Comparison of ENCODE assay signal across 23 mouse cellular contexts in genomic region chr16:86768912-86769311, GRCm38 (mm10).
"Had no signal": no experiment of that assay in that cellular context is flagged by ENCODE, and none has a peak within 500 bp of the region (broad histone marks: within the 10 kb centered on the region; RNA-seq: fewer than 3 reads in every experiment).

No protein-coding gene starts in this region.

- H3K27ac ChIP-seq: kidney, postnatal 0 days; layer of hippocampus, adult 2 months; limb, embryonic 10.5 days; limb, embryonic 13.5 days; liver, embryonic 12.5 days; liver, embryonic 15.5 days; macrophage; midbrain, embryonic 12.5 days; midbrain, embryonic 15.5 days; neural tube, embryonic 15.5 days; stomach, embryonic 15.5 days had no signal

- H3K27me3 ChIP-seq: limb, embryonic 13.5 days; liver, embryonic 12.5 days; liver, embryonic 15.5 days; midbrain, embryonic 12.5 days; midbrain, embryonic 15.5 days; neural tube, embryonic 15.5 days; stomach, embryonic 15.5 days had no signal

- ATAC-seq: liver, embryonic 12.5 days; midbrain, embryonic 15.5 days had no signal

- H3K9me3 ChIP-seq: limb, embryonic 10.5 days; limb, embryonic 13.5 days; liver, embryonic 12.5 days; liver, embryonic 15.5 days; midbrain, embryonic 12.5 days; midbrain, embryonic 15.5 days; neural tube, embryonic 15.5 days; stomach, embryonic 15.5 days had no signal

- H3K4me1 ChIP-seq: liver, embryonic 12.5 days; liver, embryonic 15.5 days; midbrain, embryonic 12.5 days; midbrain, embryonic 15.5 days; neural tube, embryonic 15.5 days; stomach, embryonic 15.5 days had no signal

- H3K36me3 ChIP-seq: limb, embryonic 10.5 days; limb, embryonic 13.5 days; liver, embryonic 12.5 days; liver, embryonic 15.5 days; midbrain, embryonic 12.5 days; midbrain, embryonic 15.5 days; neural tube, embryonic 15.5 days; stomach, embryonic 15.5 days had no signal

- H3K4me3 ChIP-seq: layer of hippocampus, adult 2 months; limb, embryonic 10.5 days; limb, embryonic 13.5 days; liver, embryonic 12.5 days; liver, embryonic 15.5 days; midbrain, embryonic 12.5 days; midbrain, embryonic 15.5 days; myocyte; neural tube, embryonic 15.5 days; stomach, embryonic 15.5 days had no signal

- DNase-seq: kidney, adult 18-20 months; kidney, postnatal 25 days; layer of hippocampus, adult 9-11 months; liver; lung, adult 18-20 months; lung, postnatal 14 days; right cerebral cortex, adult 18-20 months; right cerebral cortex, postnatal 14 days; right cerebral cortex, postnatal 4 days; spleen, adult 18-20 months; thymus, postnatal 36 days had no signal

- H3K4me2 ChIP-seq: limb, embryonic 13.5 days; liver, embryonic 12.5 days; liver, embryonic 15.5 days; midbrain, embryonic 12.5 days; midbrain, embryonic 15.5 days; neural tube, embryonic 15.5 days; stomach, embryonic 15.5 days had no signal

- H3K9ac ChIP-seq: limb, embryonic 13.5 days; liver, embryonic 12.5 days; liver, embryonic 15.5 days; midbrain, embryonic 12.5 days; midbrain, embryonic 15.5 days; neural tube, embryonic 15.5 days; stomach, embryonic 15.5 days had no signal
